Mouse (Mus musculus) retina, embryonic 14.5 days (tissue): Measurements from ENCODE around the gene Twsg1.
"Not testable (repeated sequence)": the region's sequence is repeated elsewhere in the genome, so short reads cannot be mapped to it uniquely, and the experiment has no call there.

Source experiments
- DNase-seq: peaks from one replicate; pipeline ENCODE4 v3.0.0-alpha.2; 2015; ENCODE audit warnings: low spot score

Gene Twsg1

DNA sequence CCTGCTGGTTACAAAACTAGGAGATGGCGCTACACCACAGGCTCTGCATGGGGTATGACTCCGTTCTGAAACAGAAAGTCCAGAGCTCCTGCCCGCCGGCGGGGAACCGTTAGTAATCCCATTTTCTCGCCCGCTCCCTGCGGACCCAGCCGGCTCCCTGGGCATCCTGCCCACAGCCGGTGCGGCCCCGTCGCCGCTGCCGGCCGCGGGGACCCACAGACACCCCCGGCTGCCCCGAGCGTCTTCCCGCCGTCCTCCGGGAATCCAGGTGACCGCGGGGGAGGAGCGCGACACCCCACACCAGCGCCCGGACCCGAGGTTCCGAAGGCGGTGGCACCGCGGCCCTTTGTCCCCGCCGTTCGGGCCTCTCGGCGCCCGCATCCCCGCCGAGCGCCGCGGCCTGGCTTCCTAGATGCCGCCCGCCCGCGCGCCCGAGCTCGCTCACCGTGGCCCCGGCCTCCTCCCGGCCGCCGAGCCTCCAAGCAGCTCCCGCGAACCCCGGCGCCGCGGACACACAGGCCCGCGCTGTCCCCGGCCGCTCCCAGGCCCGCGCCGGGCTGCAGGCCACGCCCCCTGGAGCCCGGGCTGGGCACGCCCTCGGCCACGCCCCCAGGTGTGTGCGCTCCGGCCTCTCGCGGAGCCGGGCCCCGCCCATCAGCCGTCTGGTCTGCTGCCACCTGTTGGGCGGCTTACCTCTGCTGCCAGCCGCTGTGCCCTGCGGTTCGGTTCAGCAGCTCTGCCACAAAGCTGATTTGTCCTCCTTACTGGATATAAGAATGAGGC, at the start of gene Twsg1:
TSS of gene Twsg1 (minus strand) at position 605 of the 783 bp plus-strand sequence.
- peak; percentile 93 for DNase-seq

DNA sequence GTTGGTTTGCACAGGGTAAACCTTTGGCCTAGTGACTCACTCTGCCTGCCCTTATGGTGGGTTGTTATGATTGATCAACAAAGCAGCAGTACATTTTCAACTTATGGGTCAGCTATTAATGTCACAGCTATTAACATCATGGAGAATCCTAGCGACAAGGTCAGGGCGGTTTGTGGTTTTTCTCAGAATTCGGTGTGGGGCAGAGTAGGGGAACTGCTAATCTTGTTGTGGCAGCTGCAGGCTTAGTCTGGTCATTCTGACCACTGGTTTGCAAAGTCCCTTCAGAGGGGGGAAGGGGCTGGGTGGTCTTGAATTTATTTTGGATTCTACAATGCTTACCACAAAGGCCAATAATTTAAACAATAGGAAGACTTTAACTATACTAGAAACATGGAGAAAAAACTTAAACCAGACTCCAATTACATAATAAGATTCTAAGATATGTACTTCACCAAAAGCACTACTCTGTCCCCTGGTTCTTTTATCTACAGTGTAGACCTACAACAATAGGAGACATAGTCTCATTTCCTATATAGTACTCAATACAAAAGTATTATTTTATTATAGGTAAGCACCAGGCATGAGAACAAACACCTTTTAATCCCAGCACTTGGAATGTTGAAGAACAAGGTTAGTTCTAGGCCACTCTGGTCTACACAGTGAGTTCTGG, 37.3 kb upstream of the Twsg1 start:
- DNase-seq, result no peak

DNA sequence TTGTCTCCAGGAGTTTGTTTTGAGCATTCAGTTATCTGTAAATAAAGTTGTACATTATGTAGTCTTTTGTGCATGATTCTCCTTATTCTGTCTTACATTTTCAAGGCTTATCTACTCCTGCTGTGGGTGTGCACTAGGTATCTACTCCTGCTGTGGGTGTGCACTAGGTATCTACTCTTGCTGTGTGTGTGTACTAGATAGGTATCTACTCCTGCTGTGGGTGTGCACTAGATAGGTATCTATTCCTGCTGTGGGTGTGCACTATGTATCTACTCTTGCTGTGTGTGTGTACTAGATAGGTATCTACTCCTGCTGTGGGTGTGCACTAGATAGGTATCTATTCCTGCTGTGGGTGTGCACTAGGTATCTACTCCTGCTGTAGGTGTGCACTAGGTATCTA, 25.7 kb upstream of the Twsg1 start:
- DNase-seq, result not testable (repeated sequence)

DNA sequence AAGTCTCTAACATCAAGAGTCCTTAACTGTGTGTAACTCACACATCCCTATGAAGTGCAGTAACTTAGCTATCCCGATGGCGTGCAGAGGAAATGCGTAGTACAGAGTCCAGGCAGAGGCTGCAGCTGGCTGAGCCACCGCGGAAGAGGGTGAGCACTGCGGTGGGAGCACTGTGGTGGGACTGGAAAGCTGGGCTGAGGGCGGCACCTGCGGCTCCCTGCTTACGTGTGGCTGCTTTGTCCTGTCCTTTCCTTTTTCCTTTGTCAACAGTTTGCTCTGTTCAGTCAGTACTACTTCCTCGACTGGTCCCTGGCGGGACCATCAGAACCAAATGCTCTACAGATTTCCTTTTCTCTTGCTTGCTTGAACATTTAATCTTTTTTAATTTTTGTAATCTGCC, 16.7 kb upstream of the Twsg1 start:
- no peak for DNase-seq

DNA sequence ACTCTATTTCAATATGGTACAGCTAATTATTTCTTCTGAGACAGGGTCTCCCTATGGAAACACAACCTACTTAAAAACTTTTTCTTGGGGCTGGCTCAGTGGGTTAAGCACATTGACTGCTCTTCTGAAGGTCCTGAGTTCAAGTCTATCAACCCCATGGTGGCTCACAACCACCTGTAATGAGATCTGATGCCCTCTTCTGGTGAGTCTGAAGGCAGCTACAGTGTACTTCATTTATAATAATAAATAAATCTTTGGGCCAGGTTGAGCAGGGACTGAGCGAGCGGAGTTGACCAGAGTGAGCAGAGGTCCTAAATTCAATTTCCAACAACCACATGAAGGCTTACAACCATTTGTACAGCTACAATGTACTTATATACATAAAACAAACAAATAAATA, 11.2 kb upstream of the Twsg1 start:
- DNase-seq, result no peak

DNA sequence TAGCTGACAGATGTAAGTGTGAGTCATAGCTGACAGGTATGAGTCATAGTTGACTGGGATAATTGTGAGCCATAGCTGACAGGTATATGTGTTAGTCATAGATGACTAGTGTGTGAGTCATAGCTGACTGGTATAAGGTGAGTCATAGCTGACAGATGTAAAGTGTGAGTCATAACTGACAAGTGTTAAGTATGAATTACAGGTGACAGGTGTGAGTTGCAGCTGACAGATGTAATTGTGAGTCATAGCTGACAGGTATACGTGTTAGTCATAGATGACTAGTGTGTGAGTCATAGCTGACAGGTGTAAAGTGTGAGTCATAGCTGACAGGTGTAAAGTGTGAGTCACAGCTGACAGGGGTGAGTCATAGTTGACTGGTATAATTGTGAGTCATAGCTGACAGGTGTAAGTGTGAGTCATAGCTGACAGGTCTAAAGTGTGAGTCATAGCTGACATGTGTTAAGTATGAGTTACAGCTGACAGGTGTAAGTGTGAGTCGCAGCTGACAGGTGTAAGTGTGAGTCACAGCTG, 10.6 kb upstream of the Twsg1 start:
- no peak for DNase-seq

DNA sequence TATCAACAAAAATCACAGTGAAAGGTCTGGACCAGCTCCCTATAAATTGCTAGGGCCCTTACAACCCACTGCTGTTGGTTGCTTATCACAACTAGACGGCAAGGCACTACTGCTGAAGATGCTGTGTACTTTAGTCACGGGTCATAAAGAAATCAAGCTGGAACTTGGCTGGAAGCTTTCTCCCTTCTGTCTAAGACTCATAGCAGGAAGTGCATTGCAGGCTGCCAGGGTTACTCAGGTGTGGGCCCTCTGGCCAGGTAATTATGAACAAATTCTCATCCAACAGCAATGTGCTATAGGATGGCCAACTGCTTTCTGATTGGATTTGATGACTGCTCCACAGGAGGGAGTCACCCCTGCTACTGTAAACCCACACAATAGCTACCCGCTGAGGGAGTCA, 8.0 kb upstream of the Twsg1 start:
- no peak for DNase-seq

DNA sequence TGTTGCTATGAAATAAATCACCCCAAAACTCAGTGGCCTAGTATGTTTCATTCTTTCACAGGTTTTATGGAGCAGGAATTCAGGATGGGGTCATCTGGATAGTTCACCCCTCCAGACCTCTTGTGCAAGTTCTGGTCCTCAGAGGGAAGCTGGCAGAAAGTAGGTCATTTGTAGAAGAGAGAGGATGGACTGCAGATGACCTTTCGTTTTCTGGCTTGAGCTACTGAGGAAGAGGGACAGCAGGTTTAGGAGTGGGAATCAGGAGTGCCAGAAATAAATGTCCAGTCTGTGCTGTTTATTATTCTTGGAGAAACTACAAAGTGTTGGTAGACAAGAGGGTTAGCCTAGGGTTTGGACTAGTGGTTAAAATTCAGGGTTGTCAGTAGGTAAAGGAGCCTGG, 7.3 kb upstream of the Twsg1 start:
- DNase-seq, result no peak

DNA sequence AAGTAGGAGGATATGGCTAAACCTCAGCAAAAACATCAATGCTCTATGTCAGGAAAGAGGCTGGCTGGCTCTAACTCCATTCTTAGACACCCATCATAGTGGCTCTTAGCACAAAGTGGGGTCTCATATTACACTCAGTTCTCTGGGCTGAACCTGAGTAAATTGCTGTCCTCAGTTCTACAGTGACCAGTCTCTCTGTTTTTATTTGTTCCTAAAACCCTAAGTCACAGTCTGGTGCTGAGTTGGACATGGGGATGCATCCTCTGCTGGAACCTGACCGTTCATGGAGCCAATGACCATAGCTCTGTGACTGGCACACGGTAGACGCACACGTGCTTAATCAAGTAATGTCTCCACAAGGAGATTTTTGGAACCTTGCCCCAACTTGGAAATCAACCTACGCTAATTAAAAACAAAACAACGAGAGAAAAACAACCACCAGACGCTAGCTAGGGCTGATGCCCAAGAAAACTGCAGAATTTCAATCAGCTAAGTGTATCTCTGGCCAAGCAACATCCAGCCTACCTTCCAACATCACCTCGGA, 6.8 kb upstream of the Twsg1 start:
- DNase-seq, result no peak

DNA sequence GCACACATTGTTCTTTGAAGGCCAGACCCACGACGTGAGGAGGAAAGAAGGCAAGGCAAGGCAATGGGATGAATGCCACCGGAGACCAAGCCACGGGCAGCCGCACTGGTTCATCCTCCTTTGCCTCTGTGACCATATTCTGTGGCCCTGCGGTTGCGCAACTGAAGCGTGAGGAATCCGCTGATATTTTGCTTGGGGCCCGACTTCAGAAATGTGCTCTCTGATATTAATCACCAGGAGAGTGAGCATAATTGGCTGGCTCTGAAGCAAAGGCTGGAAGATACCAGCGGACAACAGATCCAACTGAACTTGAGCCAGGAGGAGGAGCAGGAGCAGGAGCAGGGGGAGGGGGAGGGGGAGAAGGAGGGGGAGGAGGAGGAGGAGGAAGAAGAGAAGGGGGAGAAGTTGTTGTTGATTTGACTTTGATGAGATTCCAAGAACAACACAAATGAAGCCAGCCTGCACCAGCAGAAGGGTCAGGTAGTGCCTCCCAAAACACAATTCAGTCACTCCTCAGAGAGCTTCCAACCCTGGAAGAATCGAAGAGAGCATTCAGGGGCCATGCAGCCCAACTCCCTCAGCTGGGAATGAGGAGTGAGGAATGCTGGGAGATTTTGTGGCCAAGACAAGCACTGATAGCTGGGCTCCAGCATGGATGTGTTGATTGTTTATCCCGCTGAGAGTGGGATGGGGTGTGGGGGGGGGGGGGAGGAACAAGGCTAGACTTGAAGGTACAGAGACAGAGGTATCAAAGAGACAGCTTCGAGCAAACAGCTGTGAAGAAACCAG, 6.2 kb upstream of the Twsg1 start:
- no peak for DNase-seq

DNA sequence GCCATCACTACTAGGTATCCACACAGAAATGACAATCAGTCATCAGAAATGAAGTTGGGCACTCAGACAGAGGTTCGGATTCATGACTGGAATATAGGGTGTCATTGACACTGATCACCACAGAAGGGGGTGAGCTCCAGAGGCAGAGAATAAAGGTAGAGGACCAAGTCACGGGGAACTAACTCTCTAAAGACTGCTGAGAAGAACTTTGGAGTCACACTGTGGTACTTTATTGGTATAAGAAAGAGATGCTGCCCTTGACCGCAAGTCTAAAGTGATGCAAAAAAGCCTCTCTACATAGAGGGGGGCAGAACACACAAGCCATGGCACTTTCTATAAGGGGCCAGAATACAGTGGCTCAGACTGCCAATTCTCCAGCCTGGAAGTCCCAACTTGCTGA, 5.1 kb upstream of the Twsg1 start:
- DNase-seq, result no peak

DNA sequence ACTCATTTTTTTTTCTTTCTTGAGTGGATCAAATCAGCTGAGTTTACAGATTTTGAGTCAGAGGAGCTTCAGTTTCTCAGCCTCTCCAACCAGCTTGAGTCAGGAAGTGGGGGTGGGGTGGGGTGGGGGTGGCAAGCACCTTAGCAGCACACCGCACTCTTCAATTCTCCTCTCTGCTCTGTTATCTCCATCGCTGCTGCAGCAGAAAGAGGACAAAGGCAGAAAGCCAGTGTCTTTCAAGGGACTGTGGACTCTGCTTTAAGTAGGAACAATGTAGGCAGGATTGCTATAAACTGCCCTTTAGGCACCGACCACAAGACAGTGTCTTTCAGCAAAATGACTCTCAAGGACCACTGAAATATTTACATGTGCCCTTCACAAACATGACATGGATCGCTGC, 2.9 kb upstream of the Twsg1 start:
- no peak for DNase-seq

DNA sequence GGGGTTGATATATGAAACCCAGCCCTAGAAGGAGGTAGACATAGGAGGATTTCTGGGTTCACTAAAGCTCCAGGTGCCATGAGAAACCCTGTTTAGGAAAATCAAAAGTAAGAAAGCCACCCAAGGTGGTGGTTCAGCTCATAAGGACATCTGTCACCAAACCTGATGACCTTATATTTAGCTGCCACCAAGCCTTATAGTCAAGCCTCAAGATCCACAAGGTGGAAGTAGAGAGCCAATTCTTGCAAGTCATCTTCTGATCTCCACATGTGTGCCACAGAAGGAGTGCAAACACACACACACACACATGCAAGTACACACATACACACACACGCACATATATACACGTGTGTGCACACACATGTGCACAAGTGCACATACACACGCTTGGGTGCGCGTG, 1.1 kb upstream of the Twsg1 start:
- DNase-seq, result peak; percentile 47

DNA sequence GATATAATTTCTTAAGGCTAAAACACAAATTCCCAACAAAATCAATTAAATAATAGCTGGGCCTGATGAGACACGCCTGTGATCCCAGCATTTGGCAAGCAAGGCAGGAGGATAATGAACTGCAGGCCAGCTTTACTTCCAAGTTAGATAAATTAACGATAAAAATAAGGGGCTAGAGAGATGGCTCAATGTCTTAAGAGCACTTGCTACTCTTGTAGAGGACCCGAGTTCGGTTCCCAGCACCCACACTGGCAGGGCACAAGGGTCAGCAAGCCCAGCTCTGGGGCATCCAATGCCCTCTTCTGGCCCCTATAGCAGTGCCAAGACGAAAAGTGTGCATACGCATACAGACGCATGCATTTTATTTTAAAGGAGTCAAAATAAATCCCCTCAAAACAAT, 843 bp downstream of the Twsg1 start:
- DNase-seq, result no peak

DNA sequence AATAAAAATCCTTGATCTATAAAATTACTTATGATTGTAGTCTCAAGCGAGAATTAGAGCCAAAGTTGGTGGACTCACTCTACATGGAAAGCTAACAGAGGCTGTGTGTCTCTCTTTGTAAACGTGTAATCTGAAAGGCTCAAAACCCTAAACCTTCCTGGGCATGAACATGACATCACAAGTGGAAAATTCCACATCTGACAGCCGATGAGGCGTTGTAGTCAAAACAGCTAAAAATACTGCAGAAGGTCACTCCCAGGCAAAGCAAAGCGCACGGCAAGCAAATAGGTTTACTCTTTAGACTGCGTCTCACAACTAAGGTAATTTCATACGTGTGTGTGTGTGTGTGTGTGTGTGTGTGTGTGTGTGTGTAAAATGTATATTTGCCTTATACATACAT, 3.7 kb downstream of the Twsg1 start:
- DNase-seq, result no peak

DNA sequence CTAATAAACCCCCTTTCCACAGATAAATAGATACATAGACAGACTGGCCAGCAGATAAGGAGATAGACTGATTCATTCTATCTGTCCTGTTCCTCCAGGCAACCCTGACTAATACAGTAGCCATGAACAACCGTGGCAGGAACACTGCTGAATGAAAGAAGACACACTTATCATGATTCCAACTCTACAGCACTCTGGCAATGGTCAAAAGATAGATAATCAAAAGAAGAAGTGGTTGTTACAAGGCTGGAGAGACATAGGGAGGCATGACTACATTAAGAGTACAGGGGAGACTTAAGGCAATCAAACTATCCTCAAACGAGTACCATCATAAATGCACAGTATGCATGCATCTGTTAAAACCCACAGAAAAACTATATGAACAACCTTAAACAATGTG, 5.6 kb downstream of the Twsg1 start:
- no peak for DNase-seq

DNA sequence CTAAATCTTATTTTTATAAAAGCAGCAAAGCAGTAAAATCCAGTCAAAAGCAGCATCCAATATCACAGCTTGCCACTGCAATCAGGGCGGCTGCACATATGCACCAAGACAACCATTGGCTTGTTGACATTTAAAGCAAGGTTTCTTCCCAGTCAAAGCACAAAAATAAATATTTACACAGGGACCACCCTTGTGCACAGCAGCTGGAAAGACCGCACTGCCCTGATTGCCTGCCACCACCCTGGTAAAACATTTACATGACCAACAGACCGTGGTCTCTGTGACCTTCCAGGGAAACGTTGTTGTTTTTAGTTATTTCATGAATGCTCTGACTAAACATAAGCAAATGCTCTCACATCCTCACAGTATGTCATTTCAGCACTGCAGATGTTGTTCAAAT, 8.6 kb downstream of the Twsg1 start:
- no peak for DNase-seq

DNA sequence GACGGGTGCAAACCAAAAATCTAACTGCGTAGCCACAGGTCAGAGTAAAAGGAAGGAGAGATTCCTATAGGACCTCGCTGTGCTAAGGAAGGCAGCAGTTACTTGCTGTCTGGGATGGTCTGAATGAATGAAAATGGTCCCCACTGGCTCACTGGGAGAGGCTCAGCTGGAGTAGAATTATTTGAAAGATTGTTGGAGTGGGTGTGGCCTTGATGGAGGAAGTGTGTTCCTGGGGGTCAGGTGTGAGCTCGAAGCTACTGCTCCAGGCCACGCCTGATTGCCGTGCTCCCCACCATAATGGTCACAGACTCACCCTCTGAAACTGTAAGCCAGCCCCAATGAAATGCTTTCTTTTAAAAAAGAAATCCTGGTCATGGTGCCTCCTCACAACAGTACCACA, 9.8 kb downstream of the Twsg1 start:
- no peak for DNase-seq

DNA sequence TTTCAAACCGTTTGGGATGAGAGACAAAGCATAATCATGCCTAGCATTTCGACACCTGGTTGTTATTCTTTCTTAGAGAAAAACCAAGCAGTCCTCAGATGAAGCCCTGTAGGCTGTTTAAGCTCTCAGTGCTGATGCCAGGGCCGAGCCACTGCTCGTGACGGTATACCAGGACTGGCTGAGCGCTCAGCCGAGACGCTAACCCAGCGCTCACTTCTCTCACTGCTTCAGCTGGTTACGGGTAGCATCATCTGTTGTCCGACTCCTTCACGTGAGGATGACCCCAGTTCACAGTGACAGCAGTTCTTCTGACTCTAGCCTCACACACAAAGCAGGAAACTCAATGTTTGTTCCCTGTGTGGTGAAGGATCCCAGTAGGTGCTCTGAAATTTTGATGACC, 10.8 kb downstream of the Twsg1 start:
- DNase-seq, result no peak

DNA sequence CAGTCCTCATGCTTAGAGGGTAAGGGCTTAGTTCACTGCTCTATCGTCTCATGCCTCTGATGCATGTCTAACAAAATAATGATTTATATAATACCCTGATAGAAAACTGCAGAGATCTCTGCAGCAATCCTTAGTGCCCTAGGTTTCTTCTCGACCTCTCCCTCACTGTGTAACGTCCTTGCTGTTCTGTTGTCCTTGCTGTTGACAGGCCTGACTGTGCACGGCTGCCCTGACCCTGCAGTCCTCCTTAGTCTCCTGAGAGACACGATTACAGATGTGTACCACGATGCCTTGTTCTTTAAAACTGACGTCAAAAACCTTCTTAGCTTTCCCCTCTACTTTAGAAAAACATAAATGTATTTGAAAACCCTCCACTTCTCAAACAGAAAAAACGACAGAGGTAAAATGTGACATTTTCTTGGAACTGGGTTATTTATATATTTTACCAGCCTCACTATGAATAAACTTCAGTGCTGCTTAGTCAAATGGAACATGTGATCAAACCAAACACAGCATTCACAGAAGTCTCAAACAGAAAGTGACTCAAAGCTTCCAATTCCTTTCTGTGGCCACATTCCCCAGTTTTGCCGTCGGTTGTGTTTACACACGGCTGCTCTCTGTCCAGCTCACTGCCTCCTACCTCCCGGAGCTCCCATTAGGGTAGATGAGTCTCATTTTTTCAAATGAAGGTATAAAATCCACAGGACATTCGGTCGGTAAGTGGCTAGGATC, 11.4 kb downstream of the Twsg1 start:
- DNase-seq, result no peak

DNA sequence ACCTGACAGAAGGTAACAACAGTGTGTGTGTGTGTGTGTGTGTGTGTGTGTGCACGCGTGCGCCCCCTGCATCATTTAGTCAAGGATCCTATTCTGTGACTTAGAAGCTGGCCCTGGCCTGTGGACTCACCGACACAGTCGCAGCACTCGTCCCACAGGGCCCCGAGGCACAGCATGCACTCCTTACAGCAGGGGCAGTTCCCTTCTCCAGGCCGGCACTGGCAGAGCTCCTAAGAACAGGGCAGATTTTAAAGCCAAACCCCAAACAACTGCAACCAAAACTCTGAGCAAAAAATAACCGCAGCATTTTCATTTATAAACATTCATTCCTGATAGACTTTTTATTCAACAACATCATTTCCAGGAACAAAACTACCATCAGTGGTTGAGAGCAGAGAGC, 13.4 kb downstream of the Twsg1 start:
- DNase-seq, result no peak

DNA sequence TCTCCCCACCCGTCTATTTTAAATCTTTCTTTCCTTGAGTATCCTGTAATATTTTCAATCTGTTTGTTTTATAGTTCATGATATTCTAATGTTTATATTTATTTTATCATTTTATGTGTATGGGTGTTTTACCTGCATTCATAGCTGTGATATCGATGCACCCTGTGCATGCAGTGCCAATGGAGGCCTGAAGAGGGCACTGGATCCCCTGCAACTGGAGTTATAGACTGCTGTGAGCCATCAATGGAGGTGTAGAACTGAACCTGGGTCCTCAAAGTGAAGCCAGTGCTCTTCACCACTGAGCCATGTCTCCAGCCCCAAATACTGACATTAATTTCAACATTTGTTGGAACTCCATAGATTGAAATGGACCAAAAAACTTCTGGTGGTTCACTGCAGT, 17.3 kb downstream of the Twsg1 start:
- no peak for DNase-seq
